Mouse (Mus musculus): Measurements from ENCODE around the gene Qrich1.

DNA sequence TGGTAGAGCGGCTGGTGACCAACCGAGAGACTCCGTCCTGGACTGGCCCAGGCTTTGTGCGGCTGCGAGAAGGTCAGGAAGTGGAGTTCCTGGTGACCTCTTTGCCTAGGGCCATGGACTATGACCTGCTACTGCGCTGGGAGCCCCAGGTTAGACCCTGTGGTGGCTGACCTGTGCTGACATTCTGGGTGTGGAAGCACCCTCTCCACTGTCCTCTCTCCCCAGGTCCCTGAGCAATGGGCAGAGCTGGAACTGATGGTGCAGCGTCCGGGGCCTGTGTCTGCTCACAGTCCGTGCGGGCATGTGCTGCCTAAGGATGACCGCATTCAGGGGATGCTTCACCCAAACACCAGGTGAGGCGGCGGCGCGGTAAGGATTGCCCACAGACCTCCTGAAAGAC lies 32.6 kb upstream of the Qrich1 start:
- no peak for TF ChIP-seq CTCF (IDR thresholded peaks at IDR 0.05)
- TF ChIP-seq POLR2A (IDR thresholded peaks at IDR 0.05; ENCODE audit: insufficient read depth, low read depth, low read length): no peak
